Mouse (Mus musculus) cerebellum, adult 2 months (tissue): ENCODE data around the gene Cfap97.

ENCODE experiments used
- CTCF ChIP-seq: fragments of 200-500 bp; IDR thresholded peaks from 2 replicates; pipeline ENCODE4 v1.5.1; 2011; ENCODE audit warnings: low read depth, mild to moderate bottlenecking, control low read depth, low read length, moderate library complexity, borderline replicate concordance; ENCODE audit not compliant: insufficient read depth
- POLR2A ChIP-seq: fragments of 200-500 bp; IDR thresholded peaks from 2 replicates; pipeline ENCODE4 v1.6.1; 2011; ENCODE audit warnings: low read length, control low read depth, borderline replicate concordance; ENCODE audit not compliant: insufficient read depth

GRCm38 (mm10) chr8:46206107-46206506, 54.5 kb downstream of the Cfap97 start:
- TF ChIP-seq CTCF (no peak), POLR2A (no peak)
